Mouse (Mus musculus): Measurements from ENCODE around the gene Tbl1x. TPM values are rescaled to one million over a fixed set of nuclear protein-coding genes. Genes with fewer than 3 reads are reported as not detected.

Tbl1x gene
- total RNA-seq (2021) (10 to 100 TPM; 30.7 to 32.5 TPM), polyA plus RNA-seq (2012; rRNA removed) (14.7 and 25.8 TPM in 2 replicates)
- long read RNA-seq, full-length matches to known transcripts = 13 of 22 reads
- long read RNA-seq, partial matches to known transcripts = 6 of 22 reads
- long read RNA-seq, other reads (novel, unspliced or antisense) = 3 of 22 reads

DNA sequence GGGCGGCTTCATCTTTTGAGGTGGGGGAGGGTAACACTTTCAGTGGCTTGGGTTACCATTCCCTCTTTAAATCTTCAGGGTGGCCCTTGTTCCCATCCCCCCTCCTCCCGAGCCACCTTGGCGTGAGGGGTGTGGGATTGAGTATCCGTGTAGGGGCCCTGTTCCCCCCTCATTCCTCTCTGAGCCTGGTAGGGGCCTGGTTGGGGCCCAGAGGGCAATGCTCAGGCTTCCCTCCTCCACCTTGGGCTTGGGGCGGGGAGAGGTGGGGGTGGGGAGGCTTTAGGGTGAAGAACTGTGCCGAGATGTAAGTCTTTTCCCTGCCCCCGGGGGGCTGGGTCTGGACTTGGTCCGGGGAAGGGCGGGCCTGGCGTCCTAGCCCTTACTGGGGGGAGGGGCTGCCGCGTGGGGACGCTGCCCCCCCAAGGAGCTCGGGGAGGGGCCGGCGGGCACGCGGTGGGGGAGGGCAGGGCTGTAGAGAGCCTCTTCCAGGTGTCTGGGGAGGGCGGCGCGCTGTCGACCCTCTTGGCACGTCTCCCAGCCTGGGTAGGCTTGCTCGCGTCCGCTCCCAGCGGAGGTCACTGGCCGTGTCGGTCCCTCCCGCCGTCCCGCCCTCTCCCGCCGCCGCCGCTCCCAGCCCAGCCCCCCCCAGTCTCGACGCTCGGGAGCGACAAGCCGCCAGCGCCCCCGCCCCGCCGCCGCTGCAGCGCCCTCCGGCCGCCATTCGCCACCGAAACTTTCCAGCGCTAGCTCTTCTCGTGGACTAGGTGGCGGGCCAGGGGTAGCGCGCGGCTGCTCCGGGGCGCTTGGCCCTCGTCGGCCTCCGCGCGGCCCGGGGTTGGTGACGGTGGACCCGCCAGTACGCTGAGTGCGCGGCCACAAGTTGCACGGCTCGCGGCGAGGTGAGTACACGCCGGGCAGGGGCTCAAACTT, at the start of gene Tbl1x:
TSS of gene Tbl1x (plus strand) at position 643 of the 930 bp plus-strand sequence.
- Histone ChIP-seq H3K79me2 (replicated peaks; ENCODE audit: control insufficient read depth, insufficient read depth, low read length) (no peaks in the 10 kb centered on the region), H3K4me3 (peak within 1 kb of the TSS; percentile 79), H3K27ac (peak within 1 kb of the TSS; percentile 89), H3K4me1 (ENCODE audit: control insufficient read depth, insufficient read depth, low read length) (peaks cover 1% of the 10 kb centered on the region), H3K27me3 (ENCODE audit: control insufficient read depth, insufficient read depth, low read length) (no peaks in the 10 kb centered on the region), H3K36me3 (ENCODE audit: control insufficient read depth, insufficient read depth, low read length) (peaks cover 2% of the 10 kb centered on the region; the same call in 1 of the 2 replicates), H3K9ac (ENCODE audit: low read depth, low read length) (peak within 1 kb of the TSS; percentile 100)
- WGBS = 10% methylated on average over 56 of the region's 76 CpGs
- peak; percentile 65 for TF ChIP-seq CTCF (IDR thresholded peaks at IDR 0.05)
- TF ChIP-seq EP300 (IDR thresholded peaks at IDR 0.05; ENCODE audit: insufficient read depth, low read depth, low read length) = no peak
- TF ChIP-seq POLR2A (IDR thresholded peaks at IDR 0.05; ENCODE audit: insufficient read depth, low read depth, low read length) = no peak
- intact Hi-C loops (cut with DNase I) = loop anchor here (2.0 to 5.0 kb wide), 2 partner anchors 37 to 70 kb away; no protein-coding TSS in a partner anchor
- DNase-seq = peak; percentile 82 to 85

GRCm38 (mm10) chrX:77469216-77469615, 41.6 kb upstream of the Tbl1x start:
- no peaks in the 10 kb centered on the region for H3K36me3 ChIP-seq (ENCODE audit: control insufficient read depth, insufficient read depth, low read length)
- DNase-seq = no peak
- 32% methylated on average over 1 of the region's 1 CpGs for WGBS
- no peaks in the 10 kb centered on the region for H3K4me1 ChIP-seq (ENCODE audit: control insufficient read depth, insufficient read depth, low read length)
- TF ChIP-seq EP300 (IDR thresholded peaks at IDR 0.05; ENCODE audit: insufficient read depth, low read depth, low read length) = no peak
- TF ChIP-seq POLR2A (IDR thresholded peaks at IDR 0.05; ENCODE audit: insufficient read depth, low read depth, low read length) = no peak
- TF ChIP-seq CTCF (IDR thresholded peaks at IDR 0.05) = no peak
- no peak overlapping the region for H3K4me3 ChIP-seq
- no peak overlapping the region for H3K9ac ChIP-seq (ENCODE audit: low read depth, low read length)
- no peak overlapping the region for H3K27ac ChIP-seq
- intact Hi-C loops (cut with DNase I) = no loop called here
- no peaks in the 10 kb centered on the region for H3K79me2 ChIP-seq (replicated peaks; ENCODE audit: control insufficient read depth, insufficient read depth, low read length)
- no peaks in the 10 kb centered on the region for H3K27me3 ChIP-seq (ENCODE audit: control insufficient read depth, insufficient read depth, low read length)

DNA sequence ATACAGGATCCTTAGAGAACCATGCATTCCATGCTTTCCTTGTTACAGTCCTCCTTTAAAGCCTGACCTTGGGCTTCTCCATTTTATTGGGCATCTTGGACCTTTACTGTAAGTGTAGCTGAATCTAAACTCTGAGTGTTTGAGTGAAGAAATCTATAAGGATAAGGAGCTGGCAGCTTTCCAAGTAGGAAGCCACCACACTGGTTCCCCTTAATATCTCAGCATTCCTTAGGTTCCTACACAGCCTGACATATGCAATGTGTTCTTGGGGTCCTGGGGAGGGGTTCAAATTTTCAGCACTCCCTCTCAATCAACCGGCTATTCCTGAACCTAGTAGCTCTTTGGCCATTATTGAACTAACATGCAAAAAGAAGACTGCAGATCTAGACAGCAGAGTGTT, 38.0 kb upstream of the Tbl1x start:
- Histone ChIP-seq H3K4me3 (no peak overlapping the region), H3K27ac (no peak overlapping the region), H3K79me2 (replicated peaks; ENCODE audit: control insufficient read depth, insufficient read depth, low read length) (no peaks in the 10 kb centered on the region), H3K9ac (ENCODE audit: low read depth, low read length) (no peak overlapping the region), H3K4me1 (ENCODE audit: control insufficient read depth, insufficient read depth, low read length) (no peaks in the 10 kb centered on the region; the same call in 1 of the 2 replicates), H3K36me3 (ENCODE audit: control insufficient read depth, insufficient read depth, low read length) (no peaks in the 10 kb centered on the region), H3K27me3 (ENCODE audit: control insufficient read depth, insufficient read depth, low read length) (no peaks in the 10 kb centered on the region)
- 73% methylated on average over 1 of the region's 1 CpGs for WGBS
- no peak for DNase-seq
- intact Hi-C loops (cut with DNase I) = no loop called here
- no peak for TF ChIP-seq POLR2A (IDR thresholded peaks at IDR 0.05; ENCODE audit: insufficient read depth, low read depth, low read length)

- no peak overlapping the region for H3K4me3 ChIP-seq
- no peak overlapping the region for H3K27ac ChIP-seq
- WGBS = 53% methylated on average over 1 of the region's 1 CpGs
- H3K9ac ChIP-seq (ENCODE audit: low read depth, low read length) = no peak overlapping the region
- H3K4me1 ChIP-seq (ENCODE audit: control insufficient read depth, insufficient read depth, low read length) = no peaks in the 10 kb centered on the region; the same call in 1 of the 2 replicates
- H3K79me2 ChIP-seq (replicated peaks; ENCODE audit: control insufficient read depth, insufficient read depth, low read length) = no peaks in the 10 kb centered on the region
- no peaks in the 10 kb centered on the region for H3K36me3 ChIP-seq (ENCODE audit: control insufficient read depth, insufficient read depth, low read length)
- intact Hi-C loops (cut with DNase I) = no loop called here
- H3K27me3 ChIP-seq (ENCODE audit: control insufficient read depth, insufficient read depth, low read length) = no peaks in the 10 kb centered on the region
- TF ChIP-seq CTCF (IDR thresholded peaks at IDR 0.05) = no peak
- no peak for TF ChIP-seq POLR2A (IDR thresholded peaks at IDR 0.05; ENCODE audit: insufficient read depth, low read depth, low read length)
- TF ChIP-seq EP300 (IDR thresholded peaks at IDR 0.05; ENCODE audit: insufficient read depth, low read depth, low read length) = no peak
- DNase-seq = no peak
Observed at GRCm38 (mm10) chrX:77473511-77473910, 37.3 kb upstream of the Tbl1x start.

- H3K4me3 ChIP-seq = no peak overlapping the region
- no peaks in the 10 kb centered on the region for H3K36me3 ChIP-seq (ENCODE audit: control insufficient read depth, insufficient read depth, low read length)
- no peaks in the 10 kb centered on the region; the same call in 1 of the 2 replicates for H3K4me1 ChIP-seq (ENCODE audit: control insufficient read depth, insufficient read depth, low read length)
- H3K27me3 ChIP-seq (ENCODE audit: control insufficient read depth, insufficient read depth, low read length) = no peaks in the 10 kb centered on the region
- TF ChIP-seq EP300 (IDR thresholded peaks at IDR 0.05; ENCODE audit: insufficient read depth, low read depth, low read length) = no peak
- TF ChIP-seq CTCF (IDR thresholded peaks at IDR 0.05) = no peak
- TF ChIP-seq POLR2A (IDR thresholded peaks at IDR 0.05; ENCODE audit: insufficient read depth, low read depth, low read length) = no peak
- H3K9ac ChIP-seq (ENCODE audit: low read depth, low read length) = no peak overlapping the region
- intact Hi-C loops (cut with DNase I) = no loop called here
- 10% methylated on average over 1 of the region's 1 CpGs for WGBS
- no peaks in the 10 kb centered on the region for H3K79me2 ChIP-seq (replicated peaks; ENCODE audit: control insufficient read depth, insufficient read depth, low read length)
- H3K27ac ChIP-seq = no peak overlapping the region
- no peak for DNase-seq
Observed at GRCm38 (mm10) chrX:77474551-77474950, 36.3 kb upstream of the Tbl1x start.

- Histone ChIP-seq H3K79me2 (replicated peaks; ENCODE audit: control insufficient read depth, insufficient read depth, low read length) (no peaks in the 10 kb centered on the region), H3K27me3 (ENCODE audit: control insufficient read depth, insufficient read depth, low read length) (no peaks in the 10 kb centered on the region), H3K4me1 (ENCODE audit: control insufficient read depth, insufficient read depth, low read length) (no peaks in the 10 kb centered on the region; the same call in 1 of the 2 replicates), H3K9ac (ENCODE audit: low read depth, low read length) (no peak overlapping the region), H3K27ac (no peak overlapping the region), H3K36me3 (ENCODE audit: control insufficient read depth, insufficient read depth, low read length) (no peaks in the 10 kb centered on the region), H3K4me3 (no peak overlapping the region)
- intact Hi-C loops (cut with DNase I) = no loop called here
- WGBS = 70% methylated on average over 2 of the region's 2 CpGs
- no peak for DNase-seq
- TF ChIP-seq EP300 (IDR thresholded peaks at IDR 0.05; ENCODE audit: insufficient read depth, low read depth, low read length) = no peak
Observed at GRCm38 (mm10) chrX:77477526-77477925, 33.3 kb upstream of the Tbl1x start.
